Mouse (Mus musculus) midbrain, embryonic 10.5 days (tissue): ENCODE results near the gene Pcmt1. TPM values are rescaled to one million over a fixed set of nuclear protein-coding genes. Genes with fewer than 3 reads are reported as not detected.

ENCODE experiments used
- polyA plus RNA-seq: library from polyadenylated mRNA; unstranded; fragments of >200 nt; fragmentation: Nextera tagmentation; extraction: Ambion mirVana; gene quantifications from 2 replicates; pipeline ENCODE4 v1.2.1, GENCODE M21; 2016

The Pcmt1 gene
- polyA plus RNA-seq, 1 experiment from 2014 or later: 137 TPM

Other genes with a start within 250 kb of the Pcmt1 start
- gene Ulbp1, start 207.5 kb downstream of the Pcmt1 start, polyA plus RNA-seq: 1.1 and 1.4 TPM in 2 replicates
- gene Lrp11, start 91.3 kb downstream of the Pcmt1 start, polyA plus RNA-seq: 6.9 and 8.8 TPM in 2 replicates
- 74.9 and 90.2 TPM in 2 replicates for gene Nup43, start 13.6 kb downstream of the Pcmt1 start, polyA plus RNA-seq
- 8.4 and 10.5 TPM in 2 replicates for gene Lats1, start 78 bp upstream of the Pcmt1 start, polyA plus RNA-seq
- 66.9 and 68.4 TPM in 2 replicates for gene Katna1, start 44.9 kb upstream of the Pcmt1 start, polyA plus RNA-seq
- gene Ginm1, start 111.7 kb upstream of the Pcmt1 start, polyA plus RNA-seq: 54.0 and 54.6 TPM in 2 replicates
- gene Ppil4, start 111.8 kb upstream of the Pcmt1 start, polyA plus RNA-seq: 41.5 and 43.8 TPM in 2 replicates
- 0.02 TPM in 1 of 2 replicates, not detected in the other for gene Zc3h12d, start 151.3 kb upstream of the Pcmt1 start, polyA plus RNA-seq